Mouse (Mus musculus) CH12.LX (cell line): Measurements from ENCODE around the gene Tgm1.

ENCODE experiments used
- CHD2 ChIP-seq: IDR thresholded peaks from 2 replicates; pipeline ENCODE4 v1.6.1; 2011; ENCODE audit warnings: low read length, improper control_type of control experiment
- CTCF ChIP-seq, 2 experiments: IDR thresholded peaks in 1 of 2; conservative IDR thresholded peaks in 1 of 2; 2 replicates each; pipeline ENCODE4 v1.5.1; 2011 to 2012; ENCODE audit warnings: low read depth in 2 of 2, low read length in 2 of 2, improper control_type of control experiment in 1 of 2, inconsistent platforms in 1 of 2, mild to moderate bottlenecking in 1 of 2, moderate library complexity in 1 of 2
- E2F4 ChIP-seq: IDR thresholded peaks from 2 replicates; pipeline ENCODE4 v1.6.1; 2011; ENCODE audit warnings: low read depth, low read length, improper control_type of control experiment; ENCODE audit not compliant: insufficient replicate concordance
- EP300 ChIP-seq: IDR thresholded peaks from 2 replicates; pipeline ENCODE4 v1.6.1; 2011; ENCODE audit warnings: low read length, improper control_type of control experiment
- MAX ChIP-seq: IDR thresholded peaks from 2 replicates; pipeline ENCODE4 v1.6.1; 2011; ENCODE audit warnings: low read length, improper control_type of control experiment
- MEF2A ChIP-seq: IDR thresholded peaks from 2 replicates; pipeline ENCODE4 v1.6.1; 2014; ENCODE audit warnings: low read depth, mild to moderate bottlenecking, inconsistent platforms, low read length, improper control_type of control experiment, borderline replicate concordance
- NELFE ChIP-seq: IDR thresholded peaks from 2 replicates; pipeline ENCODE4 v1.6.1; 2011; ENCODE audit warnings: low read depth, low read length, improper control_type of control experiment
- POLR2A ChIP-seq: IDR thresholded peaks from 2 replicates; pipeline ENCODE4 v1.6.1; 2011; ENCODE audit warnings: low read depth, mild to moderate bottlenecking, improper control_type of control experiment, low read length
- RCOR1 ChIP-seq: conservative IDR thresholded peaks from 2 replicates; pipeline ENCODE4 v1.6.1; 2012; ENCODE audit warnings: low read depth, mild to moderate bottlenecking, inconsistent platforms, low read length, improper control_type of control experiment
- TBP ChIP-seq: conservative IDR thresholded peaks from 2 replicates; pipeline ENCODE4 v1.6.1; 2011; ENCODE audit warnings: low read depth, low read length, improper control_type of control experiment
- ZMIZ1 ChIP-seq: IDR thresholded peaks from 2 replicates; pipeline ENCODE4 v1.6.1; 2012; ENCODE audit warnings: low read depth, mild to moderate bottlenecking, inconsistent platforms, low read length, improper control_type of control experiment

DNA sequence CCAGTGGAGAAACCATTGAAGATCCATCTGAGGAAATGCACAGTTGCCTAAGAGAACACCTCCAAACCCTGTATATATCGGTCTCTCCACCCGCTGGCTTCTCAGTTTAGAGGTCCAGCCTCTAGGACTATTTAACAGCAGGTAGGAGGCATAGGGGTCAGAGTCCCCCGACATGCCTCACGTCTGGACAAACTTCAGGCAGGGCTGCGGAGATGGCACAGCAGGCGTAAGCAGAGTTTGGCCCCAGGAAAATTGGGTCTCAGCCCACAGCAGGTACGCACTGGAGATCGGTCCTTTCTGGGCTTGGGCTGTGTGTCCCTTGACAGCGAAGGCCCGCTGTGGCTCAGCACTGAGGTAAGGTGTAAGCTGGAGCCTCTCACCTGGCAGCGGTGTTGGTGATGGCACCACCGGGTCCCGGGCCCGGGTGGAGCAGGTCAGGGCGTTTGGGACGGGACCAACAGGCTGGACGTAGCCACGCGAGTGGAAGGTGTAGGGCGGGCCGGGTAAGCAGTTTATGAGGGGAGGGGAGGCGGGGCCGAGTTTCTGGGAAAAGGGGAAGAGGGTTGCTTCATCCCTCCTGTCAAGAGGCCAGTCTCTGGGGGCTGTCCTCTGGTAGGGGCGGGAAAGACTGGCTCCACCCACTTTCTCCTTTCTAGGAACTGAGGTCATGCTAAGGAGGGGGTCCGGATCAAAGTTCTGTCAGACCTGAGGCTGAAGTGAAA is 558 bp downstream of the Tgm1 start:
- no peak for TF ChIP-seq MAX
- TF ChIP-seq CTCF (conservative IDR thresholded peaks at IDR 0.05 in 1 of 2, IDR thresholded peaks at IDR 0.05 in 1 of 2; ENCODE audit: low read depth in 2 of 2, low read length in 2 of 2): no peak
- TF ChIP-seq MEF2A: no peak
- TF ChIP-seq POLR2A: no peak
- TF ChIP-seq CHD2: no peak
- no peak for TF ChIP-seq EP300
- no peak for TF ChIP-seq E2F4
- TF ChIP-seq ZMIZ1: no peak
- no peak for TF ChIP-seq NELFE
- no peak for TF ChIP-seq RCOR1
- TF ChIP-seq TBP: no peak
